Mouse (Mus musculus): ENCODE measurements around the gene Becn1. TPM values are rescaled to one million over a fixed set of nuclear protein-coding genes. Genes with fewer than 3 reads are reported as not detected.

Gene Becn1
- total RNA-seq, 2 experiments from 2014 or later, result 217 to 238 TPM

DNA sequence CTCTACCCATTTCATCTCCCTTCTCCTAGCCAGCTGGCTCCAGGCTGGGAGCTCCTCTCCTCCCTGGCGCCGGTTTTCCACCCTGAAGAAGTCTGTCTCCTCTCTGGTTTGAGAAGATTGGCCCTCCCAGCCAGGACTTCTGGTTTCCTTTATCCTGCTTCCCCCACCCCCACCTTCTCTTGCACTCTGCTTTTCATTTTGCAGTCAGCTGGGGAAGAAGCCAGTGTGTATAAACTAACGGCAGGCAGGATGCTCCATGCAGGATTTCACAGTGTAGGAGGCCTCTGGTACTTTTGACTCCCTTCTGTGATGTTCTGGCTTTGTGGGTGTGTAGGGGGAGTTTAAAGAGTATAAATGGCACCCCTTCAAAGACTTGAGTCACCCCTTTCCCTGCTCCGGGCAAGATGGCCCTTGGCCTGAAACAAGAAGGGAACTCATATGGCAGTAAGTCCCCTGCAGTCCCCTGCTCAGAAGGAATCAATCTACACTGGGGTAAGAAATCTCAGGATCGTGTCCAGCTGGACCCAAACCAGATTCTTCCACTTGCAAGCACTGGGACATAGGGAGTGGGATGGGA, 63.9 kb downstream of the Becn1 start:
- peak; percentile 33 to 55 for DNase-seq

DNA sequence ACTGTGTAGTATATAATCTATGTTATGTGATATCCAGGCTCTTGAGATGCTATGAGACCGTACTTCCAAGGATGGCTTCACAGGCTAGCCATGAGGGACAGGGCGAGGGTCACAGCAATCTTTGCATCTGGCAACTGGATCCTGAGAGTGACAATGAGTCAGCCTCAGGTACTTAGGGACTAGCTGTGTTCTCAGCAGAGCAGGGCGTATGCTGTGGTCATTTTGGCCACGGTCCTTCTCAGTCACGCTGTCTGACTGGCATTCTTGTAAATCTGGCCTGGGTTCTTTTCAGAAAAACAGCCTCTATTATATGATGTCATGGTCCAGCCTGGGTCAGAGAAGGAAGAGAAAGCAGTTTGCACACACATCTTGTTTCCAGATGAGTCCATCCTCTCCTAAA, 65.3 kb downstream of the Becn1 start:
- no peak for DNase-seq

Other genes starting within 250 kb of the Becn1 start
- gene Naglu, start 232.3 kb downstream of the Becn1 start, total RNA-seq (2021), result 1 to 10 TPM; 7.2 to 9.1 TPM
- gene Hsd17b1, start 223.9 kb downstream of the Becn1 start, total RNA-seq (2021), result 1 to 10 TPM in 1 of 2 experiments, under 1 TPM in 1; 0.67 to 1.7 TPM
- 10 to 100 TPM; 27.0 to 28.0 TPM for gene Coasy, start 219.7 kb downstream of the Becn1 start, total RNA-seq (2021)
- gene Mlx, start 215.0 kb downstream of the Becn1 start, total RNA-seq (2021), result 10 to 100 TPM; 42.1 to 53.7 TPM
- gene Psmc3ip, start 206.8 kb downstream of the Becn1 start, total RNA-seq (2021), result 1 to 10 TPM; 3.6 to 3.9 TPM
- 10 to 100 TPM; 58.7 to 61.1 TPM for gene Retreg3, start 182.4 kb downstream of the Becn1 start, total RNA-seq (2021)
- 10 to 100 TPM; 39.7 to 41.8 TPM for gene Tubg1, start 182.3 kb downstream of the Becn1 start, total RNA-seq (2021)
- 10 to 100 TPM; 39.9 to 40.7 TPM for gene Tubg2, start 146.4 kb downstream of the Becn1 start, total RNA-seq (2021)
- 100 to 1,000 TPM; 168 to 169 TPM for gene Cntnap1, start 131.8 kb downstream of the Becn1 start, total RNA-seq (2021)
- 10 to 100 TPM; 12.5 to 14.8 TPM for gene Plekhh3, start 130.9 kb downstream of the Becn1 start, total RNA-seq (2021)
- not detected for gene Ccr10, start 126.8 kb downstream of the Becn1 start, total RNA-seq (2021)
- gene Ezh1, start 75.8 kb downstream of the Becn1 start, total RNA-seq (2021), result 10 to 100 TPM; 65.9 to 77.2 TPM
- gene Ramp2, start 56.3 kb downstream of the Becn1 start, total RNA-seq (2021), result 10 to 100 TPM; 63.7 to 68.0 TPM
- 10 to 100 TPM; 63.0 to 66.0 TPM for gene Vps25, start 48.6 kb downstream of the Becn1 start, total RNA-seq (2021)
- 1 to 10 TPM; 6.4 to 8.3 TPM for gene Wnk4, start 41.7 kb downstream of the Becn1 start, total RNA-seq (2021)
- gene Cntd1, start 23.3 kb downstream of the Becn1 start, total RNA-seq (2021), result under 1 TPM; 0.58 to 0.67 TPM
- gene Coa3, start 23.2 kb downstream of the Becn1 start, total RNA-seq (2021), result 100 to 1,000 TPM in 1 of 2 experiments, 10 to 100 TPM in 1; 96.7 to 113 TPM
- 100 to 1,000 TPM; 121 to 122 TPM for gene Psme3, start 13.9 kb upstream of the Becn1 start, total RNA-seq (2021)
- 1 to 10 TPM; 8.4 to 9.7 TPM for gene Aoc2, start 22.8 kb upstream of the Becn1 start, total RNA-seq (2021)
- 1 to 10 TPM in 1 of 2 experiments, under 1 TPM in 1; 0.62 to 1.4 TPM for gene Aoc3, start 28.3 kb upstream of the Becn1 start, total RNA-seq (2021)
- not detected for gene G6pc, start 65.3 kb upstream of the Becn1 start, total RNA-seq (2021)
- gene Aarsd1, start 115.3 kb upstream of the Becn1 start, total RNA-seq (2021), result 10 to 100 TPM; 41.4 to 43.7 TPM
- gene Gm27029, start 122.5 kb upstream of the Becn1 start, total RNA-seq (2021), result 1 to 10 TPM; 7.1 to 8.8 TPM
- 10 to 100 TPM; 34.8 to 36.3 TPM for gene Rundc1, start 122.8 kb upstream of the Becn1 start, total RNA-seq (2021)
- 1 to 10 TPM; 1.7 to 2.0 TPM for gene Ptges3l, start 123.0 kb upstream of the Becn1 start, total RNA-seq (2021)
- 10 to 100 TPM; 28.5 to 39.7 TPM for gene Rpl27, start 140.0 kb upstream of the Becn1 start, total RNA-seq (2021)
- 1 to 10 TPM; 2.5 to 3.1 TPM for gene Ifi35, start 146.1 kb upstream of the Becn1 start, total RNA-seq (2021)
- gene Rnd2, start 162.7 kb upstream of the Becn1 start, total RNA-seq (2021), result 100 to 1,000 TPM; 123 TPM
- gene Vat1, start 163.9 kb upstream of the Becn1 start, total RNA-seq (2021), result 10 to 100 TPM; 28.0 to 28.2 TPM
- 1 to 10 TPM in 1 of 2 experiments, under 1 TPM in 1; 0.96 to 1.6 TPM for gene Brca1, start 249.7 kb upstream of the Becn1 start, total RNA-seq (2021)
- gene Nbr1, start 249.9 kb upstream of the Becn1 start, total RNA-seq (2021), result 100 to 1,000 TPM; 142 to 194 TPM